Comparison of ENCODE assay signal across 28 mouse cellular contexts in genomic region chr10:43887676-43888075, GRCm38 (mm10). TPM values are rescaled to one million over a fixed set of nuclear protein-coding genes. Genes with fewer than 3 reads are reported as not detected.
DNase-seq lines count a peak whose midpoint lies in the region; ATAC-seq and TF ChIP-seq lines count a peak whose summit lies in the region.
"Had no signal": no experiment of that assay in that cellular context is flagged by ENCODE, and none has a peak within 500 bp of the region (broad histone marks: within the 10 kb centered on the region; RNA-seq: fewer than 3 reads in every experiment).

No protein-coding gene starts in this region.

- no peak for DNase-seq in forebrain, embryonic 10.5 days (ENCODE audit: extremely low spot score, low spot score)
- DNase-seq in midbrain, embryonic 14.5 days = peak; percentile 62
- no peak for DNase-seq in midbrain, embryonic 10.5 days (ENCODE audit: low spot score)
- DNase-seq in forebrain, postnatal 0 days = peak; percentile 54
- DNase-seq in heart, postnatal 25 days (ENCODE audit: low spot score) = no peak
- DNase-seq: adrenal gland, adult 8-10 months; cerebellum, adult 11-12 months; cerebellum, adult 9-11 months; embryo, embryonic 11 days; heart, postnatal 14 days; kidney, adult 11 months; kidney, postnatal 25 days; lung, postnatal 36 days; retina, postnatal 1 day; right cerebral cortex, postnatal 25 days had no signal

- peaks cover 18% of the 10 kb centered on the region for H3K36me3 ChIP-seq in forebrain, embryonic 12.5 days (replicated peaks)
- peaks cover 77% of the 10 kb centered on the region for H3K36me3 ChIP-seq in forebrain, embryonic 10.5 days (replicated peaks)
- peaks cover 17% of the 10 kb centered on the region for H3K36me3 ChIP-seq in midbrain, embryonic 14.5 days (ENCODE audit: control insufficient read depth, insufficient read depth, low read length)
- H3K36me3 ChIP-seq in midbrain, embryonic 10.5 days = peaks cover 62% of the 10 kb centered on the region
- peaks cover 5% of the 10 kb centered on the region for H3K36me3 ChIP-seq in forebrain, postnatal 0 days (ENCODE audit: insufficient read depth)
- peaks cover 66% of the 10 kb centered on the region for H3K36me3 ChIP-seq in heart, embryonic 12.5 days

- no peak for TF ChIP-seq CTCF in forebrain, postnatal 0 days (IDR thresholded peaks at IDR 0.05; ENCODE audit: low read depth)

- intact Hi-C loops in heart, postnatal 25 days (cut with DNase I) = no loop called here

- H3K27ac ChIP-seq in forebrain, embryonic 12.5 days = no peak overlapping the region
- no peak overlapping the region for H3K27ac ChIP-seq in forebrain, embryonic 10.5 days
- no peak overlapping the region for H3K27ac ChIP-seq in midbrain, embryonic 14.5 days (replicated peaks; ENCODE audit: low read depth, low read length)
- no peak overlapping the region for H3K27ac ChIP-seq in midbrain, embryonic 10.5 days (replicated peaks)
- H3K27ac ChIP-seq in forebrain, postnatal 0 days (ENCODE audit: low read depth, low read length) = peak overlapping the region; percentile 59
- no peak overlapping the region for H3K27ac ChIP-seq in heart, embryonic 12.5 days (ENCODE audit: poor library complexity, severe bottlenecking)
- H3K27ac ChIP-seq: embryonic facial prominence, embryonic 12.5 days; kidney, embryonic 15.5 days; layer of hippocampus, adult 2 months; limb, embryonic 13.5 days; lung, embryonic 15.5 days; stomach, embryonic 15.5 days had no signal

- 72% methylated on average over 9 of the region's 9 CpGs for WGBS in forebrain, embryonic 12.5 days
- WGBS in forebrain, embryonic 10.5 days = 94% methylated on average over 9 of the region's 9 CpGs
- 48% methylated on average over 9 of the region's 9 CpGs for whole genome bisulfite sequencing in midbrain, embryonic 14.5 days
- 91% methylated on average over 9 of the region's 9 CpGs for WGBS in midbrain, embryonic 10.5 days
- WGBS in forebrain, postnatal 0 days = 49% methylated on average over 9 of the region's 9 CpGs
- WGBS in heart, embryonic 12.5 days = 87% methylated on average over 9 of the region's 9 CpGs

- no peak overlapping the region for H3K4me3 ChIP-seq in forebrain, embryonic 12.5 days (replicated peaks)
- no peak overlapping the region for H3K4me3 ChIP-seq in forebrain, embryonic 10.5 days
- no peak overlapping the region for H3K4me3 ChIP-seq in midbrain, embryonic 14.5 days (replicated peaks; ENCODE audit: low read depth, low read length)
- H3K4me3 ChIP-seq in midbrain, embryonic 10.5 days = no peak overlapping the region
- H3K4me3 ChIP-seq in forebrain, postnatal 0 days (ENCODE audit: low read depth, low read length) = no peak overlapping the region
- H3K4me3 ChIP-seq in heart, embryonic 12.5 days = no peak overlapping the region
- H3K4me3 ChIP-seq: embryonic facial prominence, embryonic 12.5 days; kidney, embryonic 15.5 days; layer of hippocampus, adult 2 months; limb, embryonic 13.5 days; lung, embryonic 15.5 days; stomach, embryonic 15.5 days had no signal

- no peak overlapping the region for H3K9ac ChIP-seq in forebrain, embryonic 12.5 days
- H3K9ac ChIP-seq in midbrain, embryonic 14.5 days (replicated peaks; ENCODE audit: low read length) = no peak overlapping the region
- no peak overlapping the region for H3K9ac ChIP-seq in forebrain, postnatal 0 days
- H3K9ac ChIP-seq in heart, embryonic 12.5 days = no peak overlapping the region
- H3K9ac ChIP-seq: embryonic facial prominence, embryonic 12.5 days; hindbrain, embryonic 14.5 days; kidney, embryonic 15.5 days; limb, embryonic 13.5 days; lung, embryonic 15.5 days; stomach, embryonic 15.5 days had no signal

- no peak overlapping the region for H3K4me2 ChIP-seq in forebrain, embryonic 12.5 days
- no peak overlapping the region for H3K4me2 ChIP-seq in midbrain, embryonic 14.5 days (ENCODE audit: low read length)
- H3K4me2 ChIP-seq in forebrain, postnatal 0 days (ENCODE audit: low read depth) = no peak overlapping the region
- H3K4me2 ChIP-seq in heart, embryonic 12.5 days = no peak overlapping the region
- H3K4me2 ChIP-seq: embryonic facial prominence, embryonic 12.5 days; hindbrain, embryonic 14.5 days; kidney, embryonic 15.5 days; limb, embryonic 13.5 days; liver, embryonic 11.5 days; lung, embryonic 15.5 days; stomach, embryonic 15.5 days had no signal

- H3K27me3 ChIP-seq in forebrain, embryonic 12.5 days = no peaks in the 10 kb centered on the region
- no peaks in the 10 kb centered on the region for H3K27me3 ChIP-seq in forebrain, embryonic 10.5 days (ENCODE audit: poor library complexity, severe bottlenecking)
- no peaks in the 10 kb centered on the region for H3K27me3 ChIP-seq in midbrain, embryonic 14.5 days (ENCODE audit: control insufficient read depth, insufficient read depth, low read length)
- no peaks in the 10 kb centered on the region for H3K27me3 ChIP-seq in midbrain, embryonic 10.5 days (ENCODE audit: low read depth, poor library complexity, severe bottlenecking)
- no peaks in the 10 kb centered on the region for H3K27me3 ChIP-seq in forebrain, postnatal 0 days (ENCODE audit: insufficient read depth, low read length)
- no peaks in the 10 kb centered on the region for H3K27me3 ChIP-seq in heart, embryonic 12.5 days (replicated peaks)
- H3K27me3 ChIP-seq: CH12.LX; embryonic facial prominence, embryonic 12.5 days; kidney, embryonic 15.5 days; limb, embryonic 13.5 days; lung, embryonic 15.5 days; stomach, embryonic 15.5 days had no signal

- no peaks in the 10 kb centered on the region for H3K9me3 ChIP-seq in forebrain, embryonic 12.5 days
- H3K9me3 ChIP-seq in forebrain, embryonic 10.5 days = no peaks in the 10 kb centered on the region
- H3K9me3 ChIP-seq in midbrain, embryonic 14.5 days (ENCODE audit: control insufficient read depth, low read length) = no peaks in the 10 kb centered on the region
- H3K9me3 ChIP-seq in midbrain, embryonic 10.5 days (replicated peaks) = no peaks in the 10 kb centered on the region
- no peaks in the 10 kb centered on the region for H3K9me3 ChIP-seq in forebrain, postnatal 0 days (ENCODE audit: low read length)
- H3K9me3 ChIP-seq in heart, embryonic 12.5 days (replicated peaks) = no peaks in the 10 kb centered on the region
- H3K9me3 ChIP-seq: embryonic facial prominence, embryonic 12.5 days; kidney, embryonic 15.5 days; limb, embryonic 13.5 days; lung, embryonic 15.5 days; stomach, embryonic 15.5 days had no signal

- no peaks in the 10 kb centered on the region for H3K4me1 ChIP-seq in forebrain, embryonic 12.5 days
- no peaks in the 10 kb centered on the region for H3K4me1 ChIP-seq in forebrain, embryonic 10.5 days
- no peaks in the 10 kb centered on the region for H3K4me1 ChIP-seq in midbrain, embryonic 14.5 days (ENCODE audit: control insufficient read depth, insufficient read depth, low read length)
- H3K4me1 ChIP-seq in midbrain, embryonic 10.5 days = no peaks in the 10 kb centered on the region
- H3K4me1 ChIP-seq in forebrain, postnatal 0 days (ENCODE audit: insufficient read depth) = no peaks in the 10 kb centered on the region
- no peaks in the 10 kb centered on the region for H3K4me1 ChIP-seq in heart, embryonic 12.5 days (replicated peaks)
- H3K4me1 ChIP-seq: embryonic facial prominence, embryonic 12.5 days; kidney, embryonic 15.5 days; limb, embryonic 13.5 days; lung, embryonic 15.5 days; stomach, embryonic 15.5 days had no signal

- peak; percentile 75 for ATAC-seq in forebrain, embryonic 12.5 days (ENCODE audit: low FRiP score)
- peak; percentile 72 for ATAC-seq in midbrain, embryonic 14.5 days (ENCODE audit: low FRiP score, low TSS enrichment)
- ATAC-seq in forebrain, postnatal 0 days = peak; percentile 95
- ATAC-seq in heart, embryonic 12.5 days (ENCODE audit: insufficient number of reproducible peaks, low FRiP score) = no peak
- ATAC-seq: activated CD4-positive, CD25-positive, alpha-beta regulatory T cell, adult 4 months; inflammation-experienced regulatory T-cells, adult 6 months had no signal

RNA-seq across cellular contexts. Expression of gene Qrsl1, which starts 13.9 kb away (rescaled TPM):
- 25.3 and 26.8 TPM in 2 replicates for polyA plus RNA-seq in forebrain, embryonic 12.5 days (2016; fragmentation: Nextera tagmentation; extraction: Ambion mirVana)
- 25.2 and 28.8 TPM in 2 replicates for polyA plus RNA-seq in forebrain, embryonic 10.5 days (2016; fragmentation: Nextera tagmentation; extraction: Ambion mirVana)
- polyA plus RNA-seq in midbrain, embryonic 14.5 days (2014; fragmentation: Nextera tagmentation; extraction: Ambion mirVana) = 24.2 and 24.8 TPM in 2 replicates
- polyA plus RNA-seq in midbrain, embryonic 10.5 days (2016; fragmentation: Nextera tagmentation; extraction: Ambion mirVana) = 26.1 and 26.3 TPM in 2 replicates
- 14.7 and 17.6 TPM in 2 replicates for total RNA-seq in forebrain, postnatal 0 days (2014; rRNA removed)
- 15.8 and 18.8 TPM in 2 replicates for polyA plus RNA-seq in forebrain, postnatal 0 days (2015; fragmentation: Nextera tagmentation; extraction: Ambion mirVana)
- 10 to 100 TPM; 27.4 to 32.1 TPM for total RNA-seq in heart, postnatal 25 days (2021)
- 25.6 and 26.1 TPM in 2 replicates for polyA plus RNA-seq in heart, embryonic 12.5 days (2016; fragmentation: Nextera tagmentation; extraction: Ambion mirVana)

RNA-seq across cellular contexts. Expression of gene Rtn4ip1, which starts 13.9 kb away (rescaled TPM):
- 20.3 and 21.0 TPM in 2 replicates for polyA plus RNA-seq in forebrain, embryonic 12.5 days (2016; fragmentation: Nextera tagmentation; extraction: Ambion mirVana)
- polyA plus RNA-seq in forebrain, embryonic 10.5 days (2016; fragmentation: Nextera tagmentation; extraction: Ambion mirVana) = 22.0 and 23.5 TPM in 2 replicates
- polyA plus RNA-seq in midbrain, embryonic 14.5 days (2014; fragmentation: Nextera tagmentation; extraction: Ambion mirVana) = 11.3 and 16.2 TPM in 2 replicates
- 20.5 and 21.0 TPM in 2 replicates for polyA plus RNA-seq in midbrain, embryonic 10.5 days (2016; fragmentation: Nextera tagmentation; extraction: Ambion mirVana)
- total RNA-seq in forebrain, postnatal 0 days (2014; rRNA removed) = 4.7 and 5.8 TPM in 2 replicates
- polyA plus RNA-seq in forebrain, postnatal 0 days (2015; fragmentation: Nextera tagmentation; extraction: Ambion mirVana) = 8.5 and 10.6 TPM in 2 replicates
- total RNA-seq in heart, postnatal 25 days (2021) = 10 to 100 TPM; 61.6 to 72.4 TPM
- 31.4 and 31.6 TPM in 2 replicates for polyA plus RNA-seq in heart, embryonic 12.5 days (2016; fragmentation: Nextera tagmentation; extraction: Ambion mirVana)

Comparison
In these comparisons a context has a peak if more than half of its experiments do, and no peak if none do; other contexts are left out.
1. DNase-seq: peak in midbrain, embryonic 14.5 days (single experiment) and forebrain, postnatal 0 days (single experiment); none in forebrain, embryonic 10.5 days (single experiment), midbrain, embryonic 10.5 days (single experiment) and heart, postnatal 25 days (single experiment).